Mouse (Mus musculus) left cerebral cortex, adult 2 months (tissue): Measurements from ENCODE around the gene Dbx2. TPM values are rescaled to one million over a fixed set of nuclear protein-coding genes. Genes with fewer than 3 reads are reported as not detected.

ENCODE experiments used
- DNase-seq, 2 experiments: peaks; one replicate each; pipeline ENCODE4 v3.0.0; 2021 to 2022; ENCODE audit warnings: low spot score in 2 of 2, mixed read lengths in 1 of 2; ENCODE audit errors: extremely low spot score in 1 of 2
- H3K27ac ChIP-seq: fragments of 200-600 bp; 2 replicates; pipeline ENCODE4 v1.8.1; 2022
- H3K4me3 ChIP-seq: fragments of 200-600 bp; 2 replicates; pipeline ENCODE4 v1.8.1; 2022
- CTCF ChIP-seq: fragments of 200-600 bp; IDR thresholded peaks from 2 replicates; pipeline ENCODE4 v1.8.1; 2022; ENCODE audit warnings: antibody characterized with exemption, mild to moderate bottlenecking, moderate library complexity
- intact Hi-C: fragments of 180-260 bp; cut with DNase I; formaldehyde crosslinking; loops from one replicate; pipeline ENCODE4 v1.15.1; 2025
- total RNA-seq, 2 experiments: library from RNA; stranded (reverse); gene quantifications; 2 replicates each; pipeline ENCODE4 v1.2.3; 2021

The Dbx2 gene
- total RNA-seq, 2 experiments from 2014 or later: 25.3 to 27.6 TPM

GRCm38 (mm10) chr15:95601179-95601578, 54.6 kb downstream of the Dbx2 start:
- no peak overlapping the region for H3K27ac ChIP-seq
- intact Hi-C loops: no loop called here
- no peak for DNase-seq
- H3K4me3 ChIP-seq: no peak overlapping the region
- no peak for TF ChIP-seq CTCF

GRCm38 (mm10) chr15:95598630-95599029, 57.1 kb downstream of the Dbx2 start:
- peak; percentile 72 for TF ChIP-seq CTCF
- DNase-seq: peak; percentile 15 to 20
- Histone ChIP-seq H3K27ac (no peak overlapping the region), H3K4me3 (no peak overlapping the region)
- intact Hi-C loops: loop anchor here (1.0 kb wide), 1 partner anchor 95 kb away; no protein-coding TSS in a partner anchor

- no peak for TF ChIP-seq CTCF
- no peak overlapping the region for H3K27ac ChIP-seq
- no peak for DNase-seq
- no peak overlapping the region for H3K4me3 ChIP-seq
- intact Hi-C loops: no loop called here
These were observed 68.9 kb downstream of the Dbx2 start for GRCm38 (mm10) chr15:95586906-95587305.

GRCm38 (mm10) chr15:95584891-95585290, 70.9 kb downstream of the Dbx2 start:
- TF ChIP-seq CTCF: no peak
- no peak for DNase-seq
- H3K27ac ChIP-seq: no peak overlapping the region
- intact Hi-C loops: no loop called here
- H3K4me3 ChIP-seq: no peak overlapping the region

GRCm38 (mm10) chr15:95574661-95575060, 81.1 kb downstream of the Dbx2 start:
- intact Hi-C loops: loop anchor here (1.0 to 10.0 kb wide), 6 partner anchors 46 to 1020 kb away; partner anchors contain the start of gene Nell2
- TF ChIP-seq CTCF: peak; percentile 91
- DNase-seq: peak; percentile 45 to 54
- Histone ChIP-seq H3K4me3 (no peak overlapping the region), H3K27ac (no peak overlapping the region)

Other genes starting within 250 kb of the Dbx2 start
- gene Nell2, start 127.4 kb downstream of the Dbx2 start, total RNA-seq: 100 to 1,000 TPM; 466 to 500 TPM
- 10 to 100 TPM; 22.6 to 24.7 TPM for gene Ano6, start 134.9 kb upstream of the Dbx2 start, total RNA-seq